Mouse (Mus musculus) liver, adult (tissue): Measurements from ENCODE around the gene Hsp90ab1.

Experiments used
- GATA4 ChIP-seq: IDR thresholded peaks from 2 replicates; pipeline ENCODE4 v1.6.1; 2014; ENCODE audit warnings: mild to moderate bottlenecking, low read length; ENCODE audit not compliant: insufficient replicate concordance

Hsp90ab1 gene

DNA sequence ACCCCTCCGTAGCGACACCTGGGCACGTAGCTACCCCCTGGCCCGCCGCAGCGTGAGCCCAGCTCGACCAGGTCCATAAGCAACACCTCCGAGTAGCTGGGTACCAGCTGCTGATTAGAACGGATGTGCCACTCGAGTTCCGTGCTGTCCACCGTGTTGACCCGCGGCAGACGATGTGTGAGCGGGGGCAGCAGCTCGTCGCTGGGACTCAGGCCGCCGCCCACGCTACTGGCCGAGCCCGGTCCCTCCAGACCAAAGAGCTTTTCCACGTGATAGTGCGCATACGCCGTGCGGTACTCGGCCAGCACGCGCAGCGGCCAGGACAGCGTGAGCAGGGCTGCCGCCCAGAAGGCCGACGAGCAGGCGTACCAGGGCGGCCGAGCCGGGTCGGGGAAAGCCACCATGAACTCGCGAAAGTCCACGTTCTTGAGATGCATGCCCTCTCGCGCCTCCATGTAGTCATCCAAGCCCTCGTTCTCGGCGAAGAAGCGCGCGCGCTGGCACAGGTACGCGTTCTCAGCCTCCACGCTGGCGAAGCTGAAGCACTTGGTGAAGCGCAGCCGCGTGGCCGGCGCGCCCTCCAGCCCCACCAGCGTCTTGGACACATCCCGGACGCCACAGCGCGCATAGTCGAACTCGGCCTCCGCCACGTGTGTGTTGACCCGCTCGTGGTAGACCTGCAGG, 27.7 kb downstream of the Hsp90ab1 start:
- TF ChIP-seq GATA4 = no peak

DNA sequence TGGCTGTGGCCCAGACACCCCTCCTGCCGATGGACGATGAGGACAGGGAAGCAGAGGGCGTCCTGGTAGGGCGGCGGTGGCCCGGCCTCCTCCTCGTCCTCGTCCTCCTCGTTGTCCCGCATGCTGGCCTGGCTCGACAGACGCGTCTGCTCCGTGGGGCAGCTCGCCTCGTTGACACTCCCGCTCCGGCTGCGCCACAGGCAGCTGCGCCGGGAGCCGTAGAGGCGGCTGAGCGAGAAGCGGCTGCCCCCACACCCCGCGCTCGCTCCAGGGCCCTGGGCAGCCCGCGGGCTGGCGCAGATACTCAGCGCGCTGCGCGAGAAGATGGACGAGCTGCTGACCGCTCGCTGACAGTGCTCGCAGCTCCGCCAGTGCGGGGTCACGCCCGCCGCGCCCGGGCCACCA, 28.2 kb downstream of the Hsp90ab1 start:
- no peak for TF ChIP-seq GATA4

DNA sequence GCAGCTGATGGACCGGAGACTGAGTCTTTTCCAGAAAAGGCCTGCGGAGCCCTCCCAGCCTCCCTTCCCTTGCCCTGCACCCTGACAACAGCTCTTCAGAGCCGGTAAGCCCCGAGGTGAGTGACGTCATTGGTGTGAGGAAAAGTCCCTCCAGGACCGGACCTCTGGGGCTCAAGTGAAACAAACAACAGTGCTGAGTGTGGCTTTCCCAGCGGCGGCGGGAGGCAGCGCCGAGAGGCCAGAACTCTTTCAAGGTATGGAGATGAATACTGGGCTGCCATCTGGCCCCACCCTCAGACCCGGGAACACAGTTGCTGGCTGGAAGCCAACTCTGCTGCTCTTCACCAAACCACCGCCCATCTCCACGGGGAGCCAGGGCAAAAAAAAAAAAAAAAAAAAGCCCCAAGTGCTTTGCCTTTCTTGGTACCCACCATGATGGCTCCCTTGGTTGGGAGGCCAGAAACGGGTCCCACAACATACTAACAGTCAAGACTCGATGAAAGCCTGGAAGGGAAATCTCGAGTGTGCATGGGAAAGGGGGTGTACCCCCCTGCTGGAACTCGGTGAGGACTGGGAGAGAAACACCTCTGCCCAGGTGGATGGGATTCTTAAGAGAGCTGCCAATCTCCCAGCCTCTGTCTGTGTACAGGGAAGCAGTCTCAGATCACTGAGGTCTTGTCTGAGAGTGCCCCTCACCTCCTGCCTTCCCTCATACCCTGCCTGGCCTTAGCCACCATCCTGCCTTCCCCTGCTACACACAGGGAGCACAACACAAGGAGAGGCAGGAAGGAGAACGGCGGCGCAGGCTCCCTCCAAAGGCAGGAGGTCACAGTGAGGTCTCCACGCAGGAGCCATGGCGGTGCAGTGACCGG, 28.8 kb downstream of the Hsp90ab1 start:
- TF ChIP-seq GATA4 = no peak

DNA sequence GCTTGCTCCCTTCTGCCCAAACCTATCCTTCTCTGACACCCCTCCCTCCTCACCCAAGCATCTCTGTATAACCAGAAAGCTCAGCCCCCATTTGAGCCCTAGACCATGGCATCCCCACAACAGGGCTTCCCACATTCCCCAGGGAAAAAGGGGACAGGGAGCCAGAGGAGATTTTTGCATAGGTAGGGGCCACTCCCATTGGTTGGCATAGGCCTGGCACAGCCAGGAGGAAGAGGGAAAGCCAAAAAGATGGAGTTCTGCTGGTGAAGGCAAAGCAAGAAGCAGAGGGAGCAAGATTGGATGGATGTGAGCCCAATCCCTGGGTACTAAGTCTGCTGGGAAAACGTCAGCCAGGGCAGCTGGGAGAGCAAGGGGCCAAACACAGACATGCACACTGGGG, 30.0 kb downstream of the Hsp90ab1 start:
- no peak for TF ChIP-seq GATA4

DNA sequence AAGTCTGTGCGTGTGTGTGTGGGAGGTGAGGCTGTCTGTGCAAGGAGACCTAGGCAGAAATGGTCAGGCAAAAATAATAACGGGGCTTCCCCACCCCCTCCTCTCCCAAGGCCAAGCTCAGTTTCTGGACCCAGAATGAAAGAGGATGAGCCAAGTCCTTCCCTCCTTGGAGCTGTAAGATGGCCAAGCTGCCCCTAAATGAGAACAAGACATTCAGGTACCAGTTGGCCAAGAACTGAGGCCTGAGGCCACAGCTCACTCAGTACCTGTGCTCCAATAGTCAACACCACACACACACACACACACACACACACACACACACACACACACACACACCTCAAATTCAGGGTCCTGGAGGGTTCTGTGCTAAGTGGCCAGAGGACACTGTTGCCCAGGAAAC, 30.4 kb downstream of the Hsp90ab1 start:
- TF ChIP-seq GATA4 = no peak

DNA sequence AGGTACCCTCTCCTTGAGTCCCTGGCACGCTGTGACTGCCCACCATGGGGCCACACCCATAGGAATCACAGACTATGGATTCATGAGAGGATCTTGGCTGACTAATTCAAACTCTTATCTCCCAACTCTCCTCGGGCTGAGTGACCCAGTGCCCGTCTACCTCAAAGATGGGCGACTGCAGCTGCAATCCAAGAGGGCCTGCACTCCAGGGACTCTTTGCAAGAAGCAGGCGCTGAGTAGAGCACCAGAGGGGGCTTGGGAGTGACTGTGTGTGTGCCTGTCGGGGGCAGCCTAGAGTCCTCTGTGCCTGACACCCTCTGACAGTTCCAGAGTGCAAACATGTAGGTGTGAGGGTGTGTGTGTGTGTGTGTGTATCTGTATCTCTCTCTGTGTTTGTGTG, 30.9 kb downstream of the Hsp90ab1 start:
- no peak for TF ChIP-seq GATA4

DNA sequence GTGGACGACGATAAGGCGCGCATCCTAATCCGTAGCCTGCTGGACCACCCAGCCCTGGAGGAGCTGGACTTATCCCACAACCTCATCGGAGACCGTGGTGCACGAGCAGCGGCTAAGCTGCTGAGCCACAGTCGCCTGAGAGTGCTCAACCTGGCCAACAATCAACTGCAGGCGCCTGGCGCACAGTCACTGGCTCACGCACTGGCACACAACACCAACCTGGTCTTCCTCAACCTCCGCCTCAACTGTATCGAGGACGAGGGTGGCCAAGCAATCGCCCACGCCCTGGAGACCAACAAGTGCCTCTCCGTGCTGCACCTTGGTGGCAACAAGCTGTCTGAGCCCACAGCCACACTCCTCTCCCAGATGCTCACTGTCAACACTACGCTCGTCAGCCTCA, 33.4 kb downstream of the Hsp90ab1 start:
- TF ChIP-seq GATA4 = no peak

DNA sequence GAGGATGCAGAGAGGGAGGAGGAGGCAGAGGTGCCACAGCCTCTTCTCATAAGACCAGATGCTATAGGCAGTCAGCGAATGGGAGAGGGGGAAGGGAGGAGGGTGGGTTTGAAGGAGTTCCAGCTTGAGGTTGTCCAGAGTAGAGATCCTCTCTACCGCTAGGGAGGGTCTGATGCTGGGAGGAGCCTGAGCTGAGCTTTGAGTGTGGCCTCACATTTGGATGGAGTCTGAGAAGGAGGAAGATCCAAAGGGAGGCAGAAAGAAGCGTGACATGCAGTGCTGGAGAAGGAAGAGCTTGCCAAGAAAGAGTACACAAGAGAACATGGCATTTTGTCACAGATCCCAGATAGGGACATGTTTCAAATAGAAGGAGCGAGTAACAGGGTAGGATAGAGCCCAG, 34.7 kb downstream of the Hsp90ab1 start:
- no peak for TF ChIP-seq GATA4

DNA sequence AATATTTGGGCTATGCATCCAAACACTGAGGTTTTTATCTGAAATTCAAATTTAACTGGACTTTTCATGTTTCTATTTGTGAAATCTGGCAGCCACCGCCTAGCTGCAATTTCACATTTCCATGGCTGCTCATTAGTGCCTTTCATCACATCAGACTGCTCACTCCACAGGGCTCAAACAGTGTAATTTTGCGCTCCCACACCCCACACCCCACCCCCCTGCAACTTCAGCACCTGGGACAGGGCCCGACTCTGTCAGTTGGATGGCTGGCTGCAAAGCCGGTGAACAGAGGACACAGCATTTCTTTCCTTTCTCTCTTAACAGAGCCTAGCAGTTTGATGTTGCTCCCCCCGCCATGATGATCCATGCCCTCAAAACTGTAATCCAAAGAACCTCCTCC, 36.8 kb downstream of the Hsp90ab1 start:
- TF ChIP-seq GATA4 = no peak

DNA sequence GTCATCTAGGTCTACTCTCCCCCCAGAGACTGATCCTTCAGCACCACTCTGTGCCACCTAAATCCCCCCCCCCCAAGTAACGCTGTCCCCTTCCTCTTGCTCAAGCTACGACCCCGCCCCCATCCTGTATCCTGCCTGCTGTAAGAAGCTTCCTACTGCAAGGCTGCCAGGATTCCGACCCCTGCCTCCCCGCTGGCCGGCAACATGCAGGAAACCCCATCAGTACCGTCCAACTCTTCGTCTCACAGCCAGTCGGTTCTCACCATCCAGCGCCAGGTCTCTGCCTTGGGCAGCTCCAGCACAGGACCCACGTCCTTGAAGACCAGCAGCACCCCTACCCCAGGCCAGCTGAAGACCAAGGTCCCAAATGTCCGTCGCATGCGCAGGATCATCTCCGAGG, 40.2 kb downstream of the Hsp90ab1 start:
- TF ChIP-seq GATA4 = no peak

DNA sequence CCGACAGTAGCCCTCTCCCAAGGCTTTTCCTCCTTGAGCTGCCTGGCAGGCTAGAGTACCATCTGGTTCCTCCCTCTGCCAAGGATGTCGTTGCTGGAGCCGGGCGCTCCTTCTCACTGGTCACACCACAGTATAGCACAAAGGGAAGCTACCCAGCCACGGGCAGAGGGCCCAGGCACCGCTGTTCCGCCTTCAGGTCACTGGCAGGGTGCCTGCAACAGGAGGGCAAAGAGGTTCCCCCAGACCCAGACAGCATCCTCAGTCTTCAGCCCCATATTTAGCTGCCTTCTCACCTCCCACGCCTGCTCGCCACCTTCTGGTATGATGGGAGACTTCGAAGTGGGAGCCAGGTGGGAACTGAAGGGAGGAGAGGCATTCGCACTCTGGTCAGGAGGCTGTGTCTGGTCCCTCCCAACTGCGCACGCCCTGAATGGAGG, 42.7 kb downstream of the Hsp90ab1 start:
- TF ChIP-seq GATA4 = no peak

DNA sequence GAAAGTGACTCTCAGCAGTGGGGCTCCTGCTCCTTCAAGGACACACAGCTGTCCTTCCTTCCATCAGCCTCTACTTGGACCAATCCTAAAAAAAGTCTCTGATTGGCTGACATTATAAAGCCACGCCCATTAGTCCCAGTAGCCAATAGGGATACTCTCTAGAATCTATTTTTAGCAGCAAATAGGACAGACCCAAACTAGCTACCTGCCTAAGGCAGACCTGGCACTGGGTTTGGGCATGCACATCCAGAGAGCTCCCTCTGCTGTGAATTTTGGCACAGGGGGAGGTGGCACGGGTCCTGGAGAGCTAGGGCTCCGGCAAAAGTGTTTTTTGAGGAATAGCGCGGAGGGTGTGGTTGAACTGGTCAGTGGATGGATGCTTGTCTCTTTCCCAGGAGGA, 46.5 kb downstream of the Hsp90ab1 start:
- no peak for TF ChIP-seq GATA4

DNA sequence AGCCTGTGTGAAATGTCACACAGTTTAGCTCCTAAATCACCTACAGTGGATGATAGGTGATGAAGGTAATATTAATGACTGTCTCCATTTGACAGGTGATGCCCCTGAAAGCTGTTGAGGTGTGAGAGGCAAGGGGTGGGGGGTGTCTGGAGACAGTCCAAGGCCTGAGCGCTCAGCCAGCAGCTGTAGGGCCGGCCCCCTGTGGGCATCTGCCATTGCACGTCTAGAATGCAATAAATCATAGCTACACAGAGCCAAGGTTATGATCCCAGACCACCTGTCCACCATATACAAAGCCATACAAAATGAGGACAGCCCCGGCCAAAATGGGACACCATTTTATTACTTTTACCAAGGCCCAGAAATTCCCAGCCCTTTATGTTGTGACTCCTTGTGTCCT, 48.1 kb downstream of the Hsp90ab1 start:
- no peak for TF ChIP-seq GATA4

DNA sequence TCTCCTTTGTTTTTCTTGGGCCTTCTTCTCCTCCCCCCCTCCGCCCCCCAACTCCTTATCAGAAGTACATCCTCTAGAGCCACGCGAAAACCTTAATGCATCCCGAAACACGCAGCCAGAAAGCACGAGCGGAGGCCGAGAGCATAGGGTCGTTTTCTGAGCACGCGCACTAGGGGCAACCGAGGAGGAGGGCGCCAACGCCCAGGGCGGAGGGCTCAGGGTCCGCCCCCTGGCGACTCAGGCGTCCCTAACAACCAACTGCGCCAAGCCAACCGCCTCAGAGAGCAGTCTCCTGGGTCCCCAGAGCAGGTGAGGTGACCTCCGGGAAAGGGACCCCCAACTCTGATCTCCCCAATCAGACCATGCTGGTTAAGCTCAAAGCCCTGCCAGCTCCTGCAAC, 49.8 kb downstream of the Hsp90ab1 start, which contains the start of gene Tcte1:
Gene Tcte1 (plus strand): TSS at position 172 of the 400 bp plus-strand sequence.
- no peak for TF ChIP-seq GATA4

DNA sequence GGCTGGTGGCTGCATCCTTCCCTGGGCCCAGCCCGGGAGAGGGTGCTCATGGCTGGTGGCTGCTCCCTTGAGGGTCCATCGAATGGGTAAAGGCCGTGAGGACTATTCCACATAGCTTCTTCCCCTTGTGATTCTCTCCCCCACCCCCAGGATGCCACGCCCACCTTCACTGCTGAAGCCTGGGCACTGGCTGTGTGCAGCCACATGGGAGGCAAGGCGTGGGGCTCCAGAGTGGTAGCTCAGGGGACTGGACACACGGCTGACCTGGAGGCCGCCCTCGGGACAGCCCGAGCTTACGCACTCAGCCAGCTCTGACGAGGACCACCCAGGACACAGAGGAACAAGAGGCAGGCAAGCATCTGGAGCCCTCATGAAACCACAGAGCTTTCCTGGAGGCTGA, 52.9 kb downstream of the Hsp90ab1 start:
- no peak for TF ChIP-seq GATA4

DNA sequence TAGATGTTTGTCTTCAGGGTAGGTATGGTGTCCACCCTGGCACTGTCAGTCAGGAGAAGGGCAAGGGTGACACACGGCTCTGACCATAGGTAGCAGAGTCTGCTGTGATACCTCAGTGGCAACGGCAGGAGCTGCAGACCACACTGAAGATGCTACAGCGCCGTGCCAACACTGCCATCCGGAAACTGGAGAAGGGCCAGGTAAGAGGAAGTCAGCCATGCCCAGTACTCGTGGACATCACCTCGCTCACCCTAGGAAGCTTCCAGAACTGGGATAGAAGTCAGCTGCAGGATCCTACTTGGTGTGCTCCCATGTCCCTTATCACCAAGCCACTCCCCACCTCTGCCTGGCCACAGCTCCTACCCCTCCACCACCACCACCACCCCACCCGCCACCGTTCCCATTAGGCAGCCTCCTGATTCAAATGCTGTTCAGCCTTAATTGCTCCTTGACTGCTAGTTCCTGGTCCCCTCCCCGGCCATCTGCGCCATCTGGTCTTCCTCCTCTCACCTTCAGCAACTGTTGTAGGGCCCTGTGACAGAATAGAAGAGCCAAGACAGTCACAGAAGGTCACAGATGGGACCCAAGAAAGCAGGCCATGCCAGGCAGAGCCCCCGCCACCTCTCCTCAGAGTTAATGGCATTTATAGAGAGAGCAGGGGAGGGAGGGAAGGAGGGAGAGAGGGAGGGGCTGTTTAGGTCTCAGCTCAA, 54.1 kb downstream of the Hsp90ab1 start:
- no peak for TF ChIP-seq GATA4
